Mouse (Mus musculus): ENCODE measurements at regions not wholly inside any gene's neighbourhood (a gene's known extent, or its start where the extent isn't known, plus 50 kb on each side); places are given as distances from the start of the nearest gene placed in this dataset.

DNA sequence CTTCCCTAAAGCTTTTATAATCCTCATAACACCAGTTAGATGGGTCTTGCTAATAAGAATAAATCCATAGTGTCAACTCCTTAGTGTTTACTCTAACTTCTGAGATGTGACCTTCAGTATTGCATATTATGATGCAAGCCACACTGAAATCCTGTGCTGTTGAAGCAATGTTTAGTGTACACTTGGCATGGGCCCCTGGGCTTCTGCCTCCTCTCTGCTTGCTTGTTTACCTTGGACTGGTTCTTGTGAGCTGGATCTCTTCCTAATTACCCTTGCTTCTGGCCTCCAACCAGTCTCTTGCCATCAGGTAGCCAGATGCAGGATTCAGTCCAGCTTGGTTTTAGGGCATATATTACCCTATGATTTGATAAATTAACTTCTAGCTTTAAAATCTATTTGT, 57.0 kb downstream of the Rgs2 start:
- H3K4me3 ChIP-seq (ENCODE audit: insufficient read depth, low read depth, low read length) = no peak overlapping the region
- H3K79me2 ChIP-seq (ENCODE audit: control insufficient read depth, insufficient read depth, low read length) = no peaks in the 10 kb centered on the region
- DNase-seq (ENCODE audit: extremely low read depth, low read depth, low spot score) = peak; percentile 95
- no peak overlapping the region for H3K27ac ChIP-seq (replicated peaks; ENCODE audit: insufficient read depth, low read depth, low read length)
- H3K36me3 ChIP-seq (ENCODE audit: control insufficient read depth, insufficient read depth, low read length) = no peaks in the 10 kb centered on the region
- H3K9ac ChIP-seq (ENCODE audit: low read depth, low read length) = no peak overlapping the region
- peaks cover 15% of the 10 kb centered on the region; the same call in 1 of the 2 replicates for H3K27me3 ChIP-seq (ENCODE audit: control insufficient read depth, insufficient read depth, low read length)
- no peaks in the 10 kb centered on the region; the same call in 1 of the 2 replicates for H3K4me1 ChIP-seq (ENCODE audit: control insufficient read depth, insufficient read depth, low read length)
- no peak for TF ChIP-seq CTCF (IDR thresholded peaks at IDR 0.05; ENCODE audit: low read depth, low read length)
- no peak for TF ChIP-seq POLR2A (IDR thresholded peaks at IDR 0.05; ENCODE audit: extremely low read depth, insufficient read depth, low read length)

- DNase-seq (ENCODE audit: extremely low read depth, low read depth, low spot score) = no peak
- Histone ChIP-seq H3K27ac (replicated peaks; ENCODE audit: insufficient read depth, low read depth, low read length) (no peak overlapping the region), H3K36me3 (ENCODE audit: control insufficient read depth, insufficient read depth, low read length) (no peaks in the 10 kb centered on the region), H3K4me1 (ENCODE audit: control insufficient read depth, insufficient read depth, low read length) (no peaks in the 10 kb centered on the region), H3K4me3 (ENCODE audit: insufficient read depth, low read depth, low read length) (no peak overlapping the region), H3K27me3 (ENCODE audit: control insufficient read depth, insufficient read depth, low read length) (peaks cover 12% of the 10 kb centered on the region; the same call in 1 of the 2 replicates), H3K79me2 (ENCODE audit: control insufficient read depth, insufficient read depth, low read length) (no peaks in the 10 kb centered on the region), H3K9ac (ENCODE audit: low read depth, low read length) (no peak overlapping the region)
- 63% methylated on average over 5 of the region's 5 CpGs for WGBS
- TF ChIP-seq POLR2A (IDR thresholded peaks at IDR 0.05; ENCODE audit: extremely low read depth, insufficient read depth, low read length) = no peak
- no peak for TF ChIP-seq CTCF (IDR thresholded peaks at IDR 0.05; ENCODE audit: low read depth, low read length)
These were observed 62.5 kb downstream of the Rgs2 start for GRCm38 (mm10) chr1:143941465-143941864.

GRCm38 (mm10) chr1:143939511-143939910, 64.5 kb downstream of the Rgs2 start:
- H3K79me2 ChIP-seq (ENCODE audit: control insufficient read depth, insufficient read depth, low read length) = no peaks in the 10 kb centered on the region
- H3K27me3 ChIP-seq (ENCODE audit: control insufficient read depth, insufficient read depth, low read length) = peaks cover 10% of the 10 kb centered on the region; the same call in 1 of the 2 replicates
- no peak overlapping the region for H3K4me3 ChIP-seq (ENCODE audit: insufficient read depth, low read depth, low read length)
- no peak for DNase-seq (ENCODE audit: extremely low read depth, low read depth, low spot score)
- no peaks in the 10 kb centered on the region for H3K4me1 ChIP-seq (ENCODE audit: control insufficient read depth, insufficient read depth, low read length)
- H3K9ac ChIP-seq (ENCODE audit: low read depth, low read length) = no peak overlapping the region
- no peak overlapping the region for H3K27ac ChIP-seq (replicated peaks; ENCODE audit: insufficient read depth, low read depth, low read length)
- WGBS = 50% methylated on average over 2 of the region's 2 CpGs
- TF ChIP-seq CTCF (IDR thresholded peaks at IDR 0.05; ENCODE audit: low read depth, low read length) = no peak
- TF ChIP-seq POLR2A (IDR thresholded peaks at IDR 0.05; ENCODE audit: extremely low read depth, insufficient read depth, low read length) = no peak
- no peaks in the 10 kb centered on the region for H3K36me3 ChIP-seq (ENCODE audit: control insufficient read depth, insufficient read depth, low read length)

- DNase-seq (ENCODE audit: extremely low read depth, low read depth, low spot score) = no peak
- peaks cover 7% of the 10 kb centered on the region; the same call in 1 of the 2 replicates for H3K27me3 ChIP-seq (ENCODE audit: control insufficient read depth, insufficient read depth, low read length)
- H3K36me3 ChIP-seq (ENCODE audit: control insufficient read depth, insufficient read depth, low read length) = no peaks in the 10 kb centered on the region
- no peak overlapping the region for H3K4me3 ChIP-seq (ENCODE audit: insufficient read depth, low read depth, low read length)
- no peak overlapping the region for H3K9ac ChIP-seq (ENCODE audit: low read depth, low read length)
- H3K79me2 ChIP-seq (ENCODE audit: control insufficient read depth, insufficient read depth, low read length) = no peaks in the 10 kb centered on the region
- H3K27ac ChIP-seq (replicated peaks; ENCODE audit: insufficient read depth, low read depth, low read length) = no peak overlapping the region
- TF ChIP-seq CTCF (IDR thresholded peaks at IDR 0.05; ENCODE audit: low read depth, low read length) (no peak), POLR2A (IDR thresholded peaks at IDR 0.05; ENCODE audit: extremely low read depth, insufficient read depth, low read length) (no peak)
- H3K4me1 ChIP-seq (ENCODE audit: control insufficient read depth, insufficient read depth, low read length) = no peaks in the 10 kb centered on the region
- WGBS = 70% methylated on average over 3 of the region's 3 CpGs
These were observed 65.4 kb downstream of the Rgs2 start for GRCm38 (mm10) chr1:143938569-143938968.

DNA sequence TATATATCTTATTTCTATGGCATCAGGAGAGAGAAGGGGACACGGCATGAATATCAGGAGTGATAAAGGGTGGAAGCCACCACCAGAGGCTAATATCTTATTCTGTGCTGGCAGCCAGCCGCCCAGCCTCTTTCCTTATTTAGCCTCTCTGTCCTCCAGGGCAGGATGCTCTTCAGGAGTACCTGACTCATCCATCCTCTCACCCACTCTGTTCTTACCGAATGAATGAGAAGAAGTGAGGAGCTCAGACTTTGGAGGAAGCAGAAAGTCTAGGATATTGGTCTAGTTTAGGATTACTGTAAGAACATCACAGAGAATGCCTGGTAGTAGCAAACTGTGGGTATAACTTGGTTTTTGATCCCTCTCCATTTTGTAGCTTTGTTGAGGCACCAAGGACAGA, 73.2 kb downstream of the Rgs2 start:
- 0 out of 2 replicates have a peak, but pooled peaks cover 2% of the 10 kb centered on the region for H3K27me3 ChIP-seq (ENCODE audit: control insufficient read depth, insufficient read depth, low read length)
- DNase-seq (ENCODE audit: extremely low read depth, low read depth, low spot score) = no peak
- H3K9ac ChIP-seq (ENCODE audit: low read depth, low read length) = no peak overlapping the region
- H3K4me3 ChIP-seq (ENCODE audit: insufficient read depth, low read depth, low read length) = no peak overlapping the region
- H3K4me1 ChIP-seq (ENCODE audit: control insufficient read depth, insufficient read depth, low read length) = no peaks in the 10 kb centered on the region
- TF ChIP-seq CTCF (IDR thresholded peaks at IDR 0.05; ENCODE audit: low read depth, low read length) (no peak), POLR2A (IDR thresholded peaks at IDR 0.05; ENCODE audit: extremely low read depth, insufficient read depth, low read length) (no peak)
- H3K79me2 ChIP-seq (ENCODE audit: control insufficient read depth, insufficient read depth, low read length) = no peaks in the 10 kb centered on the region
- H3K36me3 ChIP-seq (ENCODE audit: control insufficient read depth, insufficient read depth, low read length) = no peaks in the 10 kb centered on the region
- H3K27ac ChIP-seq (replicated peaks; ENCODE audit: insufficient read depth, low read depth, low read length) = no peak overlapping the region
- 83% methylated on average over 3 of the region's 3 CpGs for WGBS

DNA sequence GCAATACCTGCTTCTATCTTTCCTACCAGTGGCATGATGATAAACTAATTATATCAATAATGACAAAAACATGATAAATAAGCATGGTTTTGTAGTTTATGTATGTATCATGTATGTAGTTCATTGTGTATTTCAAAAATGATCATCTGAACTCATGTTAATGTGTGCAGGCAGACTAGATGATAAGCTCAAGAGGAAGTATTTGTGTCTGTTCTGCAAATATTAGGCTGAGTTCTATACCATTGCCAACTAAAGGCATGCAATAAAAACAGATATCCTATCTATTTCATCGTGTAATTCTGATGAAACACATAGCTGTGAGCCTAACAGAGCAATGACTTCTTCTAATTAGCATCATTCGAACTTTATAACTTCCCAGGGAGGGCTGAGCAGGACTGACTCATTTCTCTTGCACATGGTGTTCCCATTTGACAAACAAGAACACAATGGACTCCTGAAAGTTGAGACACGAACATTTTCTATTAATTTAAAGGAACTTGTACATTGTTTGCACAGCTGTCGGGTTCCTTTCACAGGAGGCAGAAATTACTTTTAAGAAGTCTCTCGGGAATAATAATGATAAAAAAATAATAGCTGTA, 74.3 kb downstream of the Rgs2 start:
- no peak for TF ChIP-seq POLR2A (IDR thresholded peaks at IDR 0.05; ENCODE audit: extremely low read depth, insufficient read depth, low read length)
- TF ChIP-seq CTCF (IDR thresholded peaks at IDR 0.05; ENCODE audit: low read depth, low read length) = no peak
- 68% methylated on average over 5 of the region's 5 CpGs for WGBS

More for the DNA sequence above, 74.3 kb downstream of the Rgs2 start:
- no peaks in the 10 kb centered on the region for H3K79me2 ChIP-seq (ENCODE audit: control insufficient read depth, insufficient read depth, low read length)
- H3K4me3 ChIP-seq (ENCODE audit: insufficient read depth, low read depth, low read length) = no peak overlapping the region
- DNase-seq (ENCODE audit: extremely low read depth, low read depth, low spot score) = no peak
- H3K4me1 ChIP-seq (ENCODE audit: control insufficient read depth, insufficient read depth, low read length) = no peaks in the 10 kb centered on the region
- 0 out of 2 replicates have a peak, but pooled peaks cover 2% of the 10 kb centered on the region for H3K27me3 ChIP-seq (ENCODE audit: control insufficient read depth, insufficient read depth, low read length)
- no peak overlapping the region for H3K27ac ChIP-seq (replicated peaks; ENCODE audit: insufficient read depth, low read depth, low read length)
- no peaks in the 10 kb centered on the region for H3K36me3 ChIP-seq (ENCODE audit: control insufficient read depth, insufficient read depth, low read length)
- no peak overlapping the region for H3K9ac ChIP-seq (ENCODE audit: low read depth, low read length)
